15 mouse cellular contexts compared by ENCODE assay signal in genomic region chr5:4348334-4348733, GRCm38 (mm10).
"Had no signal": no experiment of that assay in that cellular context is flagged by ENCODE, and none has a peak within 500 bp of the region (broad histone marks: within the 10 kb centered on the region; RNA-seq: fewer than 3 reads in every experiment).

No protein-coding gene starts in this region.

- ATAC-seq: liver, postnatal 0 days; lung, postnatal 0 days; midbrain, embryonic 13.5 days; midbrain, embryonic 16.5 days had no signal

- DNase-seq: liver, postnatal 0 days; lung, adult 2 months; lung, postnatal 14 days; lung, postnatal 36 days; retina, postnatal 1 day; right cerebral cortex, adult 18-20 months; right cerebral cortex, postnatal 25 days; right cerebral cortex, postnatal 4 days; spleen, adult 18-20 months; thymus, adult 18-20 months; thymus, postnatal 14 days; thymus, postnatal 36 days had no signal
